Mouse (Mus musculus) mammary gland, adult 2 months (tissue): Measurements from ENCODE around the gene Plce1. TPM values are rescaled to one million over a fixed set of nuclear protein-coding genes. Genes with fewer than 3 reads are reported as not detected.

Experiments used
- polyA plus RNA-seq: library from polyadenylated mRNA; depleted of rRNA; stranded (reverse); fragments of >200 nt; gene quantifications from 2 replicates; pipeline ENCODE4 v1.2.3, GENCODE M21; 2012; ENCODE audit warnings: low replicate concordance; rRNA removed

The Plce1 gene
- polyA plus RNA-seq = 2.3 and 5.3 TPM in 2 replicates

GRCm38 (mm10) chr19:38480731-38481621 lies at the start of gene Plce1:
TSS of gene Plce1 (plus strand) at chr19:38481109.

GRCm38 (mm10) chr19:38818766-38819426 lies 338.0 kb downstream of the Plce1 start, which contains the start of gene Noc3l:
TSS of gene Noc3l (minus strand) at chr19:38819237.

Other genes with a start within 250 kb of the Plce1 start
- 0.06 and 0.55 TPM in 2 replicates for gene Lgi1, start 216.6 kb upstream of the Plce1 start, polyA plus RNA-seq
- gene Slc35g1, start 85.1 kb upstream of the Plce1 start, polyA plus RNA-seq = 1.8 and 3.8 TPM in 2 replicates